13 mouse cellular contexts compared by ENCODE assay signal in the genomic region with DNA sequence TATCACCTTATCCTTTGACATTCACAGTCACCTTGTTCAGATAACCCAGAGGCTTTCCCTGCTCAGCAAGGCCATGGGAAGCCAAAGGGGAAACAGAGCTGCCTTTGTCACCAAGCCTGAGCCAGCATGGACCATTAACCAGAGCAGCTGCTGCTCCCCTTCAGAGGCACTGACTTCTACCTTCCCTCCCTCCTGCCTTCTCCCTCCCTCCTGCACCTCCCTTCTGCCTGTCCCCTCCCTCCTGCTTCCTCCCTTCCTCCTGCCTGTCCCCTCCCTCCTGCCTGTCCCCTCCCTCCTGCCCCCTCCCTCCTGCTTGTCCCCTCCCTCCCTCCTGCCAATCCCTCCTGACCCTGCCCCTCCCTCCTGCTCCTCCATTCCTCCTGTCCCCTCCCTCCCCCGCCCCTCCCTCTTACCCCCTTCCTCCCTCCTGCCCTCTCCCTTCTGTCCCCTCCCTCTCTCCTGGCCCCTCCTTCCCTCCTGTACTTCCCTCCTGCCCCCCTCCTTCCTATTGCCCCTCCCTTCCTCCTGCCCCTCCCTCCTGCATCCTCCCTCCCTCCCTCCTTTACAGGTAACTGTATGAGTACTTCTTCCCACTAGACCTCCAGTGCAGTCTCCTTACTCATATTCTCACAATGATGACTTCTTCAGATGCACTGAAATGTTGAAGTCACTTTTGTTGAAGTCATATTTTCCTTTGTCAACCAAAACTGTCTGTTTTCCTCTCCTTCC. TPM values are rescaled to one million over a fixed set of nuclear protein-coding genes. Genes with fewer than 3 reads are reported as not detected.
DNase-seq lines count a peak whose midpoint lies in the region; ATAC-seq lines count a peak whose summit lies in the region.
"Had no signal": no experiment of that assay in that cellular context is flagged by ENCODE, and none has a peak within 500 bp of the region (broad histone marks: within the 10 kb centered on the region; RNA-seq: fewer than 3 reads in every experiment).

No protein-coding gene starts in this region.

- H3K9ac ChIP-seq in kidney, embryonic 15.5 days, result no peak overlapping the region
- H3K9ac ChIP-seq in neural tube, embryonic 12.5 days, result no peak overlapping the region
- no peak overlapping the region for H3K9ac ChIP-seq in hindbrain, embryonic 12.5 days
- H3K9ac ChIP-seq in neural tube, embryonic 14.5 days (replicated peaks; ENCODE audit: low read depth, low read length), result no peak overlapping the region
- H3K9ac ChIP-seq: embryonic facial prominence, embryonic 12.5 days; hindbrain, embryonic 15.5 days; liver, embryonic 15.5 days had no signal

- 0 out of 2 replicates have a peak, but pooled peaks cover 3% of the 10 kb centered on the region for H3K36me3 ChIP-seq in kidney, embryonic 15.5 days
- no peaks in the 10 kb centered on the region for H3K36me3 ChIP-seq in neural tube, embryonic 12.5 days
- H3K36me3 ChIP-seq in hindbrain, embryonic 12.5 days, result no peaks in the 10 kb centered on the region
- H3K36me3 ChIP-seq in neural tube, embryonic 14.5 days (ENCODE audit: control insufficient read depth, insufficient read depth, low read length), result no peaks in the 10 kb centered on the region
- H3K36me3 ChIP-seq: embryonic facial prominence, embryonic 12.5 days; hindbrain, embryonic 15.5 days; liver, embryonic 15.5 days had no signal

- no peak for DNase-seq in kidney, adult 18-20 months
- DNase-seq in neural tube, embryonic 10.5 days (ENCODE audit: extremely low spot score, low spot score), result no peak
- no peak for DNase-seq in c-Kit-positive CD71-positive TER-119-positive erythroid progenitor cells, embryonic 14.5 days (ENCODE audit: low spot score)
- no peak for DNase-seq in thymus, postnatal 14 days

- H3K4me1 ChIP-seq in kidney, embryonic 15.5 days, result peaks cover 8% of the 10 kb centered on the region
- peaks cover 6% of the 10 kb centered on the region; the same call in 1 of the 2 replicates for H3K4me1 ChIP-seq in neural tube, embryonic 12.5 days
- H3K4me1 ChIP-seq in hindbrain, embryonic 12.5 days, result peaks cover 2% of the 10 kb centered on the region; the same call in 1 of the 2 replicates
- H3K4me1 ChIP-seq in neural tube, embryonic 14.5 days (ENCODE audit: control insufficient read depth, insufficient read depth, low read length), result no peaks in the 10 kb centered on the region
- H3K4me1 ChIP-seq: embryonic facial prominence, embryonic 12.5 days; hindbrain, embryonic 15.5 days; liver, embryonic 15.5 days had no signal

- no CpG with 5 or more reads among the region's 1 CpGs for WGBS in kidney, embryonic 15.5 days
- WGBS in neural tube, embryonic 12.5 days, result 0% methylated on average over 1 of the region's 1 CpGs
- 0% methylated on average over 1 of the region's 1 CpGs for WGBS in hindbrain, embryonic 12.5 days
- 17% methylated on average over 1 of the region's 1 CpGs for WGBS in neural tube, embryonic 14.5 days

- no peak overlapping the region for H3K4me2 ChIP-seq in kidney, embryonic 15.5 days
- H3K4me2 ChIP-seq in neural tube, embryonic 12.5 days (replicated peaks), result no peak overlapping the region
- no peak overlapping the region for H3K4me2 ChIP-seq in hindbrain, embryonic 12.5 days (replicated peaks)
- H3K4me2 ChIP-seq in neural tube, embryonic 14.5 days (ENCODE audit: low read depth, low read length), result no peak overlapping the region
- H3K4me2 ChIP-seq: embryonic facial prominence, embryonic 12.5 days; hindbrain, embryonic 15.5 days; liver, embryonic 15.5 days had no signal

- peaks cover under 1% of the 10 kb centered on the region; the same call in 1 of the 2 replicates for H3K27me3 ChIP-seq in kidney, embryonic 15.5 days
- peaks cover 2% of the 10 kb centered on the region; the same call in 1 of the 2 replicates for H3K27me3 ChIP-seq in neural tube, embryonic 12.5 days (replicated peaks)
- H3K27me3 ChIP-seq in hindbrain, embryonic 12.5 days, result peaks cover 8% of the 10 kb centered on the region
- no peaks in the 10 kb centered on the region for H3K27me3 ChIP-seq in neural tube, embryonic 14.5 days (ENCODE audit: control insufficient read depth, insufficient read depth, low read length)
- H3K27me3 ChIP-seq: hindbrain, embryonic 15.5 days had no signal

- no peaks in the 10 kb centered on the region for H3K9me3 ChIP-seq in kidney, embryonic 15.5 days (replicated peaks)
- H3K9me3 ChIP-seq in neural tube, embryonic 12.5 days, result no peaks in the 10 kb centered on the region
- no peaks in the 10 kb centered on the region for H3K9me3 ChIP-seq in hindbrain, embryonic 12.5 days (replicated peaks)
- H3K9me3 ChIP-seq in neural tube, embryonic 14.5 days (ENCODE audit: control insufficient read depth, low read length), result no peaks in the 10 kb centered on the region
- H3K9me3 ChIP-seq: embryonic facial prominence, embryonic 12.5 days; hindbrain, embryonic 15.5 days; liver, embryonic 15.5 days had no signal

- peak; percentile 97 for ATAC-seq in kidney, embryonic 15.5 days (replicated peaks; ENCODE audit: low FRiP score)
- peak; percentile 92 for ATAC-seq in neural tube, embryonic 12.5 days (ENCODE audit: low FRiP score, low read depth)
- ATAC-seq in hindbrain, embryonic 12.5 days (ENCODE audit: low FRiP score), result peak; percentile 78
- peak; percentile 69; the same call in 1 of the 2 replicates for ATAC-seq in neural tube, embryonic 14.5 days (ENCODE audit: low read depth)
- ATAC-seq: forebrain, embryonic 16.5 days had no signal

- 0 out of 2 replicates have a peak overlapping the region, but pooled peaks have one; percentile 41 for H3K27ac ChIP-seq in kidney, embryonic 15.5 days
- no peak overlapping the region for H3K27ac ChIP-seq in neural tube, embryonic 12.5 days
- no peak overlapping the region for H3K27ac ChIP-seq in hindbrain, embryonic 12.5 days
- H3K27ac ChIP-seq in neural tube, embryonic 14.5 days (ENCODE audit: low read depth, low read length), result no peak overlapping the region
- H3K27ac ChIP-seq: embryonic facial prominence, embryonic 12.5 days; hindbrain, embryonic 15.5 days; liver, embryonic 15.5 days had no signal

- no peak overlapping the region for H3K4me3 ChIP-seq in kidney, embryonic 15.5 days (replicated peaks)
- H3K4me3 ChIP-seq in neural tube, embryonic 12.5 days, result no peak overlapping the region
- H3K4me3 ChIP-seq in hindbrain, embryonic 12.5 days, result no peak overlapping the region
- H3K4me3 ChIP-seq in neural tube, embryonic 14.5 days (ENCODE audit: low read depth, low read length), result no peak overlapping the region
- H3K4me3 ChIP-seq: embryonic facial prominence, embryonic 12.5 days; hindbrain, embryonic 15.5 days; liver, embryonic 15.5 days had no signal

RNA-seq across cellular contexts. Expression of a gene that starts 22.7 kb away (rescaled TPM):
- polyA plus RNA-seq in kidney, embryonic 15.5 days (2015; fragmentation: Nextera tagmentation; extraction: Ambion mirVana), result 25.8 and 26.4 TPM in 2 replicates
- not detected in 2 replicates for polyA plus RNA-seq in neural tube, embryonic 12.5 days (2016; fragmentation: Nextera tagmentation; extraction: Ambion mirVana)
- 0.13 TPM in 1 of 2 replicates, not detected in the other for polyA plus RNA-seq in hindbrain, embryonic 12.5 days (2016; fragmentation: Nextera tagmentation; extraction: Ambion mirVana)
- 0.42 TPM in 1 of 2 replicates, not detected in the other for polyA plus RNA-seq in neural tube, embryonic 14.5 days (2014; fragmentation: Nextera tagmentation; extraction: Ambion mirVana)
- polyA plus RNA-seq: embryonic facial prominence, embryonic 12.5 days; forebrain, embryonic 16.5 days; gonadal fat pad, adult 2 months; hindbrain, embryonic 15.5 days; liver, embryonic 15.5 days had no signal

RNA-seq across cellular contexts. Expression of a gene that starts 52.0 kb away (rescaled TPM):
- polyA plus RNA-seq in kidney, embryonic 15.5 days (2015; fragmentation: Nextera tagmentation; extraction: Ambion mirVana), result 14.4 and 16.6 TPM in 2 replicates
- 11.8 and 12.3 TPM in 2 replicates for polyA plus RNA-seq in neural tube, embryonic 12.5 days (2016; fragmentation: Nextera tagmentation; extraction: Ambion mirVana)
- polyA plus RNA-seq in hindbrain, embryonic 12.5 days (2016; fragmentation: Nextera tagmentation; extraction: Ambion mirVana), result 9.7 and 12.0 TPM in 2 replicates
- 21.7 and 28.9 TPM in 2 replicates for polyA plus RNA-seq in neural tube, embryonic 14.5 days (2014; fragmentation: Nextera tagmentation; extraction: Ambion mirVana)

Comparison
In these comparisons a context has a peak if more than half of its experiments do, and no peak if none do; other contexts are left out.
1. RNA of a gene that starts 22.7 kb away (polyA plus RNA-seq): 25.8 to 26.4 TPM in kidney, embryonic 15.5 days; 0.42 TPM in neural tube, embryonic 14.5 days, not detected in neural tube, embryonic 12.5 days and 0.13 TPM in hindbrain, embryonic 12.5 days; every median in the first group is over 10 times any median in the second.
2. Peak in every context shown above with its lines, with median percentiles within 50 percentile points of each other: ATAC-seq.